Mouse (Mus musculus) myocyte (in vitro differentiated cells): ENCODE results near the gene Golga3. TPM values are rescaled to one million over a fixed set of nuclear protein-coding genes. Genes with fewer than 3 reads are reported as not detected.

Source experiments
- H3K27me3 ChIP-seq: one replicate; pipeline ENCODE4 v1.6.1; 2011; ENCODE audit not compliant: control insufficient read depth, insufficient read depth, insufficient read length
- H3K36me3 ChIP-seq: one replicate; pipeline ENCODE4 v1.6.1; 2011; ENCODE audit not compliant: control insufficient read depth, insufficient read depth
- H3K4me2 ChIP-seq: one replicate; pipeline ENCODE4 v1.6.1; 2011; ENCODE audit warnings: low read depth, control low read depth
- H3K4me3 ChIP-seq: one replicate; pipeline ENCODE4 v1.5.1; 2011; ENCODE audit warnings: mild to moderate bottlenecking, control low read depth, moderate library complexity
- H3K79me2 ChIP-seq: one replicate; pipeline ENCODE4 v1.6.1; 2011; ENCODE audit not compliant: control insufficient read depth, insufficient read depth
- H3ac ChIP-seq: one replicate; pipeline ENCODE4 v1.6.1; 2011; ENCODE audit not compliant: control insufficient read depth, insufficient read length
- CEBPB ChIP-seq: IDR thresholded peaks from 2 replicates; pipeline ENCODE4 v1.6.1; 2011; ENCODE audit warnings: mild to moderate bottlenecking, moderate library complexity; ENCODE audit not compliant: poor library complexity, insufficient read depth, severe bottlenecking
- E2F4 ChIP-seq: IDR thresholded peaks from one replicate; pipeline ENCODE4 v1.6.1; 2011; ENCODE audit warnings: mild to moderate bottlenecking, control low read depth, moderate library complexity; ENCODE audit not compliant: insufficient read depth
- MAX ChIP-seq: IDR thresholded peaks from one replicate; pipeline ENCODE4 v1.6.1; 2011; ENCODE audit warnings: low read depth, mild to moderate bottlenecking, control low read depth
- MYOD1 ChIP-seq, 3 experiments: IDR thresholded peaks; one replicate each; pipeline ENCODE4 v1.6.1; 2011; ENCODE audit warnings: control low read depth in 2 of 3, low read depth in 2 of 3, mild to moderate bottlenecking in 2 of 3, moderate library complexity in 1 of 3; ENCODE audit not compliant: insufficient read length in 2 of 3, control insufficient read depth in 1 of 3
- MYOG ChIP-seq, 3 experiments: IDR thresholded peaks; one replicate each; pipeline ENCODE4 v1.6.1; 2011; ENCODE audit warnings: control low read depth in 2 of 3, low read depth in 2 of 3, mild to moderate bottlenecking in 2 of 3; ENCODE audit not compliant: insufficient read length in 2 of 3, control insufficient read depth in 1 of 3, insufficient read depth in 1 of 3
- POLR2A ChIP-seq: IDR thresholded peaks from one replicate; pipeline ENCODE4 v1.6.1; 2011; ENCODE audit warnings: low read depth, mild to moderate bottlenecking, control low read depth, moderate library complexity; ENCODE audit not compliant: insufficient read length
- POLR2AphosphoS2 ChIP-seq: IDR thresholded peaks from one replicate; pipeline ENCODE4 v1.6.1; 2011; ENCODE audit warnings: low read depth, control low read depth; ENCODE audit not compliant: insufficient read length
- REST ChIP-seq: IDR thresholded peaks from one replicate; pipeline ENCODE4 v1.6.1; 2011; ENCODE audit warnings: mild to moderate bottlenecking, control low read depth, moderate library complexity; ENCODE audit not compliant: insufficient read depth, insufficient read length
- SRF ChIP-seq: IDR thresholded peaks from one replicate; pipeline ENCODE4 v1.6.1; 2011; ENCODE audit warnings: low read depth; ENCODE audit not compliant: control insufficient read depth, insufficient read length
- TCF12 ChIP-seq: IDR thresholded peaks from one replicate; pipeline ENCODE4 v1.6.1; 2011; ENCODE audit warnings: mild to moderate bottlenecking, control low read depth; ENCODE audit not compliant: poor library complexity, insufficient read depth, severe bottlenecking
- TCF3 ChIP-seq: IDR thresholded peaks from one replicate; pipeline ENCODE4 v1.6.1; 2011; ENCODE audit warnings: low read depth, control low read depth; ENCODE audit not compliant: insufficient read length
- USF1 ChIP-seq: IDR thresholded peaks from one replicate; pipeline ENCODE4 v1.6.1; 2011; ENCODE audit warnings: low read depth, mild to moderate bottlenecking, control low read depth, moderate library complexity
- polyA plus RNA-seq: library from polyadenylated mRNA; unstranded; fragments of >200 nt; fragmentation: generic; extraction: Trizol; gene quantifications from one replicate; pipeline ENCODE4 v1.2.1, GENCODE M21; 2012; ENCODE audit warnings: missing spikeins

Gene Golga3
- polyA plus RNA-seq, 1 experiment: 15.3 TPM

- Histone ChIP-seq H3K27me3 (no peaks in the 10 kb centered on the region), H3K4me3 (no peak overlapping the region), H3K4me2 (no peak overlapping the region), H3K36me3 (peaks cover 15% of the 10 kb centered on the region), H3K79me2 (peaks cover 12% of the 10 kb centered on the region), H3ac (no peak overlapping the region)
- no peak for TF ChIP-seq SRF
- TF ChIP-seq E2F4: no peak
- no peak for TF ChIP-seq USF1
- TF ChIP-seq MAX: no peak
- TF ChIP-seq POLR2AphosphoS2: no peak
- TF ChIP-seq MYOD1 (IDR thresholded peaks at IDR 0.05; ENCODE audit: control insufficient read depth in 1 of 3, insufficient read length in 2 of 3, low read depth in 2 of 3): no peak
- no peak for TF ChIP-seq TCF12
- TF ChIP-seq CEBPB: no peak
- TF ChIP-seq REST: no peak
- TF ChIP-seq TCF3: no peak
- TF ChIP-seq MYOG (IDR thresholded peaks at IDR 0.05; ENCODE audit: control insufficient read depth in 1 of 3, insufficient read depth in 1 of 3, insufficient read length in 2 of 3, low read depth in 2 of 3): no peak
- no peak for TF ChIP-seq POLR2A
These were observed 50.9 kb downstream of the Golga3 start for GRCm38 (mm10) chr5:110227336-110227883.

- H3K36me3 ChIP-seq: peaks cover 12% of the 10 kb centered on the region
- H3K27me3 ChIP-seq: no peaks in the 10 kb centered on the region
- peak overlapping the region; percentile 74 for H3ac ChIP-seq
- peak overlapping the region; percentile 89 for H3K4me2 ChIP-seq
- no peak for TF ChIP-seq MYOG (IDR thresholded peaks at IDR 0.05; ENCODE audit: control insufficient read depth in 1 of 3, insufficient read depth in 1 of 3, insufficient read length in 2 of 3, low read depth in 2 of 3)
- no peak for TF ChIP-seq USF1
- TF ChIP-seq TCF12: no peak
- TF ChIP-seq E2F4: no peak
- no peak for TF ChIP-seq REST
- peaks cover 32% of the 10 kb centered on the region for H3K79me2 ChIP-seq
- peak overlapping the region; percentile 61 for H3K4me3 ChIP-seq
These were observed 53.9 kb downstream of the Golga3 start for GRCm38 (mm10) chr5:110230401-110230779.

GRCm38 (mm10) chr5:110230780-110231461 lies 54.4 kb downstream of the Golga3 start, which contains the start of gene Ankle2:
Gene Ankle2, plus strand, starts transcription at chr5:110231004.
- Histone ChIP-seq H3K4me2 (peak within 1 kb of the TSS; percentile 89), H3ac (peak within 1 kb of the TSS; percentile 74), H3K79me2 (peaks cover 32% of the 10 kb centered on the region), H3K4me3 (peak within 1 kb of the TSS; percentile 61), H3K27me3 (no peaks in the 10 kb centered on the region), H3K36me3 (peaks cover 15% of the 10 kb centered on the region)
- TF ChIP-seq SRF: peak; percentile 60
- peak; percentile 83 for TF ChIP-seq POLR2A
- TF ChIP-seq MAX: peak; percentile 95
- peak; percentile 34 for TF ChIP-seq E2F4
- TF ChIP-seq MYOD1 (IDR thresholded peaks at IDR 0.05; ENCODE audit: control insufficient read depth in 1 of 3, insufficient read length in 2 of 3, low read depth in 2 of 3): peak in 1 of 3 experiments; percentile 22
- no peak for TF ChIP-seq USF1
- TF ChIP-seq TCF12: no peak
- TF ChIP-seq TCF3: no peak
- no peak for TF ChIP-seq REST
- TF ChIP-seq POLR2AphosphoS2: peak; percentile 60
- TF ChIP-seq CEBPB: no peak
- peak in 1 of 3 experiments; percentile 50 for TF ChIP-seq MYOG (IDR thresholded peaks at IDR 0.05; ENCODE audit: control insufficient read depth in 1 of 3, insufficient read depth in 1 of 3, insufficient read length in 2 of 3, low read depth in 2 of 3)

GRCm38 (mm10) chr5:110231638-110232037 lies 55.1 kb downstream of the Golga3 start:
- Histone ChIP-seq H3K27me3 (no peaks in the 10 kb centered on the region), H3K4me2 (peak overlapping the region; percentile 68), H3ac (peak overlapping the region; percentile 74), H3K79me2 (peaks cover 32% of the 10 kb centered on the region), H3K36me3 (peaks cover 22% of the 10 kb centered on the region), H3K4me3 (peak overlapping the region; percentile 61)
- TF ChIP-seq USF1 (no peak), MYOG (IDR thresholded peaks at IDR 0.05; ENCODE audit: control insufficient read depth in 1 of 3, insufficient read depth in 1 of 3, insufficient read length in 2 of 3, low read depth in 2 of 3) (no peak), POLR2AphosphoS2 (no peak), REST (no peak), TCF3 (no peak), SRF (no peak), TCF12 (no peak), E2F4 (no peak), CEBPB (no peak), POLR2A (no peak)
